Mouse (Mus musculus) NIH3T3 (cell line): ENCODE data around the gene Cnot4.
"Not testable (repeated sequence)": the region's sequence is repeated elsewhere in the genome, so short reads cannot be mapped to it uniquely, and the experiment has no call there.

Source experiments
- DNase-seq: peaks from one replicate; pipeline ENCODE4 v3.0.0-alpha.2; 2012; ENCODE audit warnings: low read depth

The Cnot4 gene

DNA sequence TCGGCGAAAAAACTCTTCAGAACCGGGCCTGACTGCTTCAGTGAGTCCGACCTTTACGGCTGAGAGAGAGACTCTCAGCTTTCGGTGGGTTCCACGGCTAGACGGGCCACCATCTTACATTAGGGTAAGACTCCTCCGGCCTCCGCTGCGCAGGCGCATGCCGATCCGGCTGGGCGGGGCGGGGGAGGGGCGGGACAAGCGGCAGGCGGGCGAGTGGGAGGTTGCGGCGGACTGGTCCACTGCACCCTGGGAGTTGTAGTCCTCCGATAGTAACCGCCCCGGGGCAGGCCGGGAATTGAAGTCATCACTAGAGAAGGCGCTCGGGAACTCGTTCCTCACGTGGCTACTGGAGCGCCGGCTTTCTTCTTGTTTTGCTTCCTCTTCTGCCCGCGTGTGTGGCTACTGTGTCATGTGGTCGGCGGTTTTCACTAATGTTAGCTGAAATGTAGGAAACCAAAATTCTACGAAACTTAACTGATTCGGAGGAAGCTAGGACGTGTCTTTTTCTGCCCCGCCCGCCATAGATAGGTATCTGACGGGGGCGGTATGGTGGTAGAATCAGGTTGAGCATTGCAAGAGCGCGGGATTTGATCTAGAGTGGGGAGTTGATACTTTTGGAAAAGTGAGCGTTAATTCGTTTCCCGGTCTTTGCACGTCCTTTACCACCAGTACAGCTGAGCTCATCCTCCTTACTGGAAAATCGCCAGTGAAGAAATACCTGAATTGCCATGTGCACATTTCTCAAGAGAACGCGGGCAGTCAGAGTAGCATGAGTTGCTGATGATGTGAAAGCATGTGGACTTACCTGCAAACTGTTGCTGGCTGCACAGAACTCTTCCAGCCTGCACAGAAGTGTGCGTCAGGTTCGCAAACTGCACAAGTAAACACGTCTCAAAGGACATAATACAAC, at the start of gene Cnot4:
Gene Cnot4, minus strand, starts transcription at position 146 of the 910 bp plus-strand sequence.
- peak; percentile 99 for DNase-seq

DNA sequence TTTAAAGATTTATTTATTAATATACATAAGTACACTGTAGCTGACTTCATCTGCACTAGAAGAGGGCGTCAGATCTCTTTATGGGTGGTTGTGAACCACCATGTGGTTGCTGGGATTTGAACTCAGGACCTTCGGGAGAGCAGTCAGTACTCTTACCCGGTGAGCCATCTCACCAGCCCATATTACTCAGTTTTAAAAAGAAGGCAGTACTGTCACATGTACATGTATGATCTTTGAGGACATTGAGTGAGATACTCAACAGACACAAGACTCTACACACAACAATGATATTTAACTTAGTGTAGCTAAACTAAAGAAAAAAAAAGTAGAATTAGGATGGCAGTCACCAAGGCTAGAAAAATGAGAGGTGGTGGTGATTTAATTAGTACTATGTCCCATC, 45.8 kb upstream of the Cnot4 start:
- not testable (repeated sequence) for DNase-seq

DNA sequence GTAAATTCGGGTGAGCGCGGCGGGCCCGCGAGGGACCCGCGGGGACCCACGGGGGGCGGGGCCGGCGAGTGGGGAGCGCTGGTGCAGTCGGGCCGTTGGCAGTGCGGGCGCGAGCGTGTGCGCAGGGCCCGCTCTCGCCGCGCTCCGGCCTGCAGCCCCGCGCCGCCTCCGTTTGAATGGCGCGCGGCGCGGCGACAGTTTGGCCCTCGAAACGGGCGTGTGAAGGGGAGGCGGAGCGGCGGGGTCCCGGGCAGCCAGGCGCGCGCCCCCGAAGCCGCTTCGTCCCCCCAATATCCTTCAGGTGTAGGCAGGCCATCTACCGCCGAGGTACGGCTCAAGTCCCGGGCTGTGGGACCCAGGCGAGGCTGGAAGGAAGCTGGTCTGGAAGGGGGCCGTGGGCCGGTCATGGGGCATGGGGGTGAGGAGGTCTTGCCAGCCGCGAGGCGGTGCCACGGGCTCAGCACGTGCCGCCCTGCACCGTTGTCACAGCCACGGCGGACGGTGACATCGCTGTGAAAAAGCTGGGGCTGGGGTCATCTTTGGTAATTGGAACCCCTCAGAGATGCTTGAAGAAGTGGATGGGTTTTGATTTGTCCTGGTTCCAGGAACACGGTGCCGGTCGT, 44.2 kb upstream of the Cnot4 start:
- DNase-seq, result peak; percentile 37

DNA sequence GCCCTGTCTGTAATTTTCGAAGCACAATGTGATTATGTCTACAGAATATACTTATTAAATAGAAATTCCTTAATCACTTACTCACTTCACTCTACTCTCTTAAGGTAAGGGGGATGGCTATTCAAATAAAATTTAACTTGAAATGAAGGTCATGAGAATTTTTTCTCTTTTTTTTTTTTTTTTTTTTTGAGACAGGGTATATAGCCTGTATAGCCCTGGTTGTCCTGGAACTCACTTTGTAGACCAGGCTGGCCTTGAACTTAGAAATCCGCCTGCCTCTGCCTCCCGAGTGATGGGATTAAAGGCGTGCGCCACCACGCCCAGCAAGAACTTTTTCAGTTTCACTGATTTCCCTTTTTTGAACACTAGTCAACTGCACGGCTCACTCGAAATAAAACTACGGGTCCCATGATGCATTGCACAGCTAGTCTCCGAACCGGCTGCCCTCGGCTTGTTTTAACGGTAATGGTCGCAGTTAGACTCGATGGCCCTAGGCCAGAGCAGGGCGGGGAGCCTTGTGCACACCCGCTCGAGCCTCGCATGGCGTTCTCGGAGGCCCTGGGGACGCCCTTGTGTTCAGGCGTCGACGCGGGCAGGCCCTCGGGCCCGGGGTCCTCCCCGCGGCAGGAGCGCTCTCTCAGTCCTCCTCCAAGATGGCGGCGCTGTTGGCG, 43.6 kb upstream of the Cnot4 start, which contains the start of gene Nup205:
Gene Nup205, plus strand, starts transcription at position 443 of the 671 bp plus-strand sequence.
- DNase-seq, result peak; percentile 91

DNA sequence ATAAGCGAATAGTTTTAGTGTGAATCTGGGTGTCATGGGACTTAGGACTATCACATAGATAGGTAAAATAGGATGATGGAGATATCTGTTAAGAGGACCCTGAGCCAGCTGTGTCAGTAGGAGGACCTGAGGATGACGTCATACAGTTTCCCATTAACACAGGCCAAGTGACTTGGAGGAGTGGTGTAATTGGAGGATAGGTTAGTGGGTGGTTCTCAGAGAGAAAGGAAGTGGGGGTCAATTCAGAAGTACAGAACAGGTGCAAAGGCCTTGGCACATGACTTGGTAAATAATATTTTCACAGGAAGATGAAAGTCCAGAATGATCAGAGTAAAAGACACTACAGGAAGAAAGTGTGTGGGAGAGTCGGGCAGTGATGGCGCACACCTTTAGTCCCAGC, 39.7 kb upstream of the Cnot4 start:
- DNase-seq, result no peak

DNA sequence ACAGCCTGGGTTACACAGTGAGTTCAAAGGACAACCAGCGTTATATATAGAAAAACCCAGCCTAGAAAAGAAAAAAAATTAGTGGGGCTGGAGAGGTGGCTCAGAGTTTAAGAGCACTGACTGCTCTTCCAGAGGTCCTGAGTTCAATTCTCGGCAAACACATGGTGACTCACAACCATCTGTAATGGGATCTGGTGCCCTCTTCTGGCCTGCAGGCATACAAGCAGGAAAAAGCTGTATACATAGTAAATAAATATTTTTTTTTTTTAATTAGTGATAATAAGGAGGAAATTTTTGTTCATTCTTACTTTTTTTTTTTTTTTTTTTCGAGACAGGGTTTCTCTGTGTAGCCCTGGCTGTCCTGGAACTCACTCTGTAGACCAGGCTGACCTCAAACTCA, 38.5 kb upstream of the Cnot4 start:
- DNase-seq, result not testable (repeated sequence)

DNA sequence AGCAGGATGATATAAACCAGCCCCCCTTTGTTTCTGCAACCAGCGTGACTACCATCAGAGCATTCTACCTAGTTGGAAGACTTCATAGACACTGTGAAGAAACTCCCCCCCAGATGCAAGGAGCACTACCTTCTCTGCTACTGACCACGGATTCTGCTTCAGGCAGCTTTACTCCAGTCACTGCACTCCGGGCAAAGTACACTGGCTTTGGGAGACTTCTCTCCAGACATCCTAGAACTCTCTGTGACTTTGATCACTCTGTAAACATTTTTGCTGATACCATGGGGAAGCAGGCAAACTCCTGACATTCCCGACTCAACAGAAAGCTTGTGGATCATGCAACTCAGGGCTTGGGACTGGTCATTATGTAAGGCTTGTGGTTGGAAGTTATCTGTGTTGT, 35.7 kb upstream of the Cnot4 start:
- no peak for DNase-seq

DNA sequence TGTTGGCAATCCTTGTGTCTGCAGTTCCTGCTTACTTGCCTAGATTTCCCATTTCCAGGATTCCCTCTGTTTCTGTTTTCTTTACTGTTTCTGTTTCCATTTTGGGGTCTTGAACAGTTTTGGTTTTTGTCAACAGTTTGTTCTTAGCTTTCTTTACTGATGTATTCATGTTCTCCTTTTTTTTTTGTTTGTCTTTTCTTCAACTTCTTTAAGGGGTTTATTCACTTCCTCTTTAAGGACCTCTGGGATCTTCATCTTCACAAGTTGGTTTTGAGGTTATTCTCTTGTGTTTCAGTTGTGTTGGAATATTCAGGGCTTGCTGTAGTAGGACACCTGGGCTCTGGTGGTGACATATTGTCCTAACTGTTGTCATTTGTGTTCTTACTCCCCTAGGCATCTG, 21.0 kb upstream of the Cnot4 start:
- DNase-seq, result no peak

DNA sequence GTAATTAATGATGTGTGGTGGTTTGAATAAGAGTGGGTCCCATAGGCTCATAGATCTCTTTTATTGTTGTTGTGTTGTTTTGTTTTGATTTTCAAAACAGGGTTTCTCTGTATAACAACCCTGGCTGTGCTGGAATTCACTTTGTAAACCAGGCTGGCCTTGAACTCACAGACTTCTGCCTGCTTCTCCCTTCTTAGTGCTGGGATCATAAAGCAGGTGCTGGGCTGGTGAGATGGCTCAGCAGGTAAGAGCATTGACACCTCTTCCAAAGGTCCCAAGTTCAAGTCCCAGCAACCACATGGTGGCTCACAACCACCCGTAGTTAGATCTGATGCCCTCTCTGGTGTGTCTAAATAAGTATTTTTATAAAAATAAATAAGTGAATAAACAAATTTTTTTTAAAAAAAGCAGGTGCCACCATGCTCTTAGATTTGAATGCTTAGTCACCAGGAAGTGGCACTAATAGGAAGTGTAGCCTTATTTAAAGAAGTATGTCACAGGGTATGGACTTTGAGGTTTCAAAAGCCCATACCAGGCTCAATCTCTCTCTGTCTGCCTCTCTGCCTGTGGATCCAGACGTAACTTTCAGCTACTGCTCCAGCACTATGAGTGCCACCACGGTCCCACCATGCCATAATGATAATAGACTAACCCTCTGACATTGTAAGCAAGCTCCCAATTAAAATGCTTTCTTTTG, 14.3 kb upstream of the Cnot4 start:
- DNase-seq, result no peak

DNA sequence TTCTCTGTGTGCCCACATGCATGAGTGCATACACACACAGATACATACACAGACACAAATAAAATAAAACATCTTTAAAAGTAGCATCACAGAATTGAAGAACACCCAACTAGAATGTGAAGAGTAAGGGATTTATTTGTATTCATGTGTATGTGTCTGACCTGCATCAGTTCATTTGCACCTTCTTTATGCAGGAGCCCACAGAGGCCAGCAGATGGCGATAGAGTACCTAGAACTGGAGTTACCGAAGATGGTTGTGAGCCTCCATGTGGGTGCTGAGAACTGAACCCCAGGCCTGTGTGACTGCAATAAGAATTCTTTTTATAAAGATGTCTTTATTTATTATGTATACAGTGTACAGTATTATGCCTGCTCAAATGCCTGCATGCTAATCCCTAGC, 12.0 kb upstream of the Cnot4 start:
- no peak for DNase-seq

DNA sequence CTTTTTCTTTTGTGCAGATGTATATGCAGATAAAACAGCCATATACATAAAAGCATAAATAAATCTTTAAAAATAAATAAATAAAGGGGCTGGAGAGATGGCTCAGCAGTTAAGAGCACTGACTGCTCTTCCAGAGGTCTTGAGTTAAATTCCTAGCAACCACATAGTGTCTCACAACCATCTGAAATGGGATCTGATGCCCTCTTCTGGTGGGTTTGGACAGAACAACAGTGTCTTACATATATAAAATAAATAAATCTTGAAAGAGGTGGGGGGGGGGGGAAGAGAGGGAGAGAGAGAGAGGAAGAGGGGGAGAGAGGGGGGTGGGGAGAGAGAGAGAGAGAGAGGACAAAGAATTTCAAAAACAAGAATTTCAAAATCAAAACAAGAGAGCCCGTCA, 6.8 kb upstream of the Cnot4 start:
- peak; percentile 24 for DNase-seq

DNA sequence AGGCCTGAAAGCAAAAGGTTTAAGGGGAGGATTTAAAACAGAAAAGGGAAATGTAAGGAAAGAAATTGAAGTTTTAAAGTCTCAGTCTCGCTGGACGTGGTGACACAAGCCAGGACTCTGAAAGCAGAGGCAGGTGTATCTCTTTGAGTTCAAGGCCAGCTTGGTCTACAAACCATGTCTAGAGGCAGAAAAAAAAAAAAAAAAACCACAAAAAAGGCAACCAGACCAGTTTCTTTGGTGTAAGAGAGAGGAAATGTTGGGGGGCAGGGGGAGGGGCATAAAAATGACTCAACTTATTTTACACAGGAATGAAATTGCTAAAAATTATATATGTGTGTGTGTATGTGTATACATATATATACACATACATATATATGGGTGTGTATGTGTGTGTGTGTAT, 1.3 kb upstream of the Cnot4 start:
- DNase-seq, result no peak

DNA sequence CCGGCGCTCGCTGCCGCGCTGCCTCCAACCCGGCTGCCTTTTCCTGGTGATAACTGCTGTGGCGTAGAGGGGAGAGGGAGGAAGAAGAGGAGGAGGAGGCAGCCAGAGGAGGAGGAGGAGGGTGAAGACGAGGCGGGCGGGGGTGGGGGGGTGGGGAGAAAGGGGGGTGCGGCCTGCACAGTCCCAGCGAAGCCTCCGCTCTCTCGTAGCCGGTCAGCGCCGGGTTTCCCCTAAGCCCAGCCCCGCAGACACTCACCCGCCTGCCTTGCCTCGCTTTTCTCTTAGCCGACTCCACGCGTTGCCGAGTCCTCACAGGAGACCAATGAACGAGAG, 312 bp downstream of the Cnot4 start:
- no peak for DNase-seq

DNA sequence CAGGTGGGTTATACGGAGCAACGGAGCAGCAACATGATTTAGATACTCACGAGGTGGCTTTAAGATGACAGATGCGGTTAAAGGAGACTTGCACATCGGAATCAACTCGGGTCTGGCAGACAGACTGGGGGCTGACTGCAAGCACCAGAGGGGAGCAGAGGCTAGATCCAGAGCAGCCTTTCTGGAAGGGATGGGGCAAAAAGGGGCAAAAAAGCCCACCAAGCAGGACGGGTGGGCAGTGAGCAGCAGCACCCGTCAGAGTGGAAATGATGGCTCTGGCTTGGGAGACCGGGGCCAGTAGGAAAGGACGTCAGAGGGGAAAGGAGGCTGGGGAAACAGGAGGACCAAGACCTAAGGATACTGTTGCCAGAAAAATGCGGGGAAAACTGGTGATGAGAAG, 718 bp downstream of the Cnot4 start:
- DNase-seq, result peak; percentile 48

DNA sequence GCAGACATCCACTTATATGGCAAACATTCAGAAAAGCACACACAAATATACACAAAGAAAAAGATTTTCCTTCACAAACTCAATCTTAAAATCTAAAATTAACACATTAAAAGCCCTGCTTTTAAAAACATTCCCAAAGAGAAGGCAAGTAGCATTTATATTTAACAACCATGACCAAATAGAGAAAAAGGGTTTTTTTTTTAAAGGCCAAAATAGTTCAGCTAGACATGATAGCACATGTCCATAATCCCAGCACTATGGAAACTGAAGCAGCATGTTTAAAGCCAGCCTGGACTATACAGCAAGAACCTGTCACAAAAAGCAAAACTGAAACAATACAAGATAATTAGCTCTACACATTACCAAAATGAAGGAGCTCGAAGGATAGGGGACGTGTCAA, 11.0 kb downstream of the Cnot4 start:
- DNase-seq, result no peak

DNA sequence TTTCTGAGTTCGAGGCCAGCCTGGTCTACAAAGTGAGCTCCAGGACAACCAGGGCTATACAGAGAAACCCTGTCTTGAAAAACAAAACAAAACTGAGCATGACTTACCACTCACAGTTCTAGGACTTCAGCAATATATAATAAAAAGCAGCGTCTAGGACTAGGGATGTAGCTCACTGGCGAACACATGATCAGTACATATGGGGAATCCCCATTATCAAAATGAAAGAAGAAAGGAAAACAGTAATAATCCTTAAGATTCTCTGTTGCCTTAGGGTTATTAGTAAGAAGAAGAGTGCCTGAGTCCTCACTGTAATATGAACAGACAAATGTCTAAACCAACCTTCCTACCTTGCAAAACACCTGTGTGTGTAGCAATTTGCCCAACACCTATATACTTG, 11.6 kb downstream of the Cnot4 start:
- DNase-seq, result no peak

DNA sequence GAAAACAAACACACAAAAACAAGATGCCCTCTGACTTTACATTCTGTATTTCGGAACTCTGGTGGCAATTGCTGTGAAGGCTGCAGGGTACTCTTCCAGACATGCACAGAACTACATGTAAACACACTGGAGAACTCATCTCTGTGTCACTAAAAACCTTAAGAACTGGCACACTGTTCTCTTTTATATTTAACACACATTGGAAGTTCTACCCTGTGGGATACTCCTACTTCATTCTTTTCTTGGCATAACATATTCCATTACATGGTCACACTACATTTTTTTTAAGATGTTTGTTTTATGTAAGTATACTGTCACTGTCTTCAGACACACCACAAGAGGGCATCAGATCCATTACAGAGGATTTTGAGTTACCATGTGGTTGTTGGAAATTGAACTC, 31.1 kb downstream of the Cnot4 start:
- DNase-seq, result no peak

DNA sequence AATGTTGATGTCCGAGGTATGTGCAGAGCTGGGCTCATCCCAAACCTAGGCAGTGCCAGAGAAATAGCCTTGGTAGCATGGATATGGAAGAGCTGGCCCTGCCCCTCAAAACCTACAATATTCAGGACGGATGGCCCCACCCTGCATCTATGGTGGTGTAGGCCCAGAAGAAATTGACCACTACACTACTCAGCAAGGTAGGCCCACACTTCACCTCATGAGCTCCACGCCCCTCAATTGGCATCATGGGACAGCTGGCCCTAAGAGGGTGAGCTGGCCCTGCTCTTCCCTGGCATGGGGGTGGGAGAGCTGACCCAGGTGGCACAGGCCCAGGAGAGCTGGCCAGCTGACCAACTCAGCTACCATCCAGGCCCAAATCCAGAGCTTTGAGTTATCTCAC, 48.6 kb downstream of the Cnot4 start:
- no peak for DNase-seq

DNA sequence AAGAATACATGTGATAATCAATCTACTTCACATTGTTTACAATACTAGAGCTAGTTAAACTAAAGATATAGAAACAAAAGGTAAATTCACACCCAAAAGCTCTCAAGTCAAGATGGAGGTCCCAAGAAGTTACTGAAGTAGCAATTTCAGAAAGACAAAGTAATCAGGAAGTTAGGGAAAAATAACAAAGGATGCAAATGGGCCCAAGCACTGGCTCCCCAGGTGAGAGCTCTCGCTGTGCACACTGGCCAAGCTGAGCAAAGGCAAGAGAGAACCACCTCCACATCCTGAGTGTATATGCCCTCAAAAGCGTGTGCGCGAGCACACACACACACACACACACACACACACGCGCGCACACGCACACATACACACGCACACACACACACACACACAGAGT, 58.4 kb downstream of the Cnot4 start:
- DNase-seq, result no peak

DNA sequence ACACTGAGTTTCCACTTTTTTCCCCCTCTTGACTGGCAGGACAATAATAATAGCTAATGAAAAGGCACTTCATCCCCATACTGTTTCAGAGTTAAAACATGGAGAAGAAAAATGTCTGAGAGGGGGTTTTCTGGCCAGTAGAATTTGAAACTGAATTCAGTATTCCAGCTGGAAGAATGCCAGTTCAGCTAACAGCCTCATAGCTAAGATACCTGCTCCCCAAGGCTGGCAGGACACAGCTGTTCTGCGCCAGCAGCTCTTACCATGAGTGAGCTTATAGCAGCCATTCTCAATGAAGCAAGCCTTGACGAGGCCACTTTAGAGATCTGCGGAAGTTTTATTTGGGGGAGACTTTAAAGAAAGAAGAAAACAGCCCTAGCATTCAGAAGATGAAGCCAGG, 62.3 kb downstream of the Cnot4 start:
- peak; percentile 70 for DNase-seq

DNA sequence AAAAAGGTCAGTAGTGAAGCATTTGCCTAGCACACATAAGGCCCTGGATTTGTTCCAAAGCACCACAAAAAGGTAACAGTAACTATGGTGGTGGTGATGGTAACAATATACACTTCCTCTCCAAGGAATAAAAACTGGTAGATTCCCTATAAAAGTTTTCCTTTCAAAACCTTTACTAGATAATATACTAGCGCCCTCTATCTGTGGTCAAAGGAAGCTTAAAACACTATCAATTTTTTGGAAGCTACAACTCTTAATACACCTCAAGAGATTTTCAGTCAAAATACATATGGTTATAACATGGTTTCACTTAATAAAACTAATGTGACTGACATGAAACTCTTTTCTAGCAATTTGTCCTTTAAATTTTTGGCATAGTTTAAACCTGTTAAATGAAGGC, 71.1 kb downstream of the Cnot4 start:
- DNase-seq, result peak; percentile 20

DNA sequence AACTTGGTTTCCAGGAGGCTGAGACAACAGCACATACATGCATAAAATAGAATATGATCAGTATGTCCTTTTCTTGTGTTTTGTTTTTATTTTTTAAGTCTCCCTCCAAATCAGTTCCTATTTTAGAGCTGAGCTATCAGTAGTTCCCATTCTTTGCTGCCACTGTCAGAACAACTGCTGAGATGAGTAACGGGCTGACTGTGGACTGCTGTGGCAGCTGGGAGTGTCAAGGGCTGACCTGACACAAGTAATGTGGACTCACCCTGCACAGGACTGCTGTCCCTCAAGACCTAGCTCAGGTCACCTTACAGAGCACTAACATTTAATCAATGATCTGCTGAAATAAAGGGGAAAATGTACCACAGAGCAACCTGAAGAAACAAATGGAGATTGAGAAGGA, 90.4 kb downstream of the Cnot4 start:
- DNase-seq, result no peak

DNA sequence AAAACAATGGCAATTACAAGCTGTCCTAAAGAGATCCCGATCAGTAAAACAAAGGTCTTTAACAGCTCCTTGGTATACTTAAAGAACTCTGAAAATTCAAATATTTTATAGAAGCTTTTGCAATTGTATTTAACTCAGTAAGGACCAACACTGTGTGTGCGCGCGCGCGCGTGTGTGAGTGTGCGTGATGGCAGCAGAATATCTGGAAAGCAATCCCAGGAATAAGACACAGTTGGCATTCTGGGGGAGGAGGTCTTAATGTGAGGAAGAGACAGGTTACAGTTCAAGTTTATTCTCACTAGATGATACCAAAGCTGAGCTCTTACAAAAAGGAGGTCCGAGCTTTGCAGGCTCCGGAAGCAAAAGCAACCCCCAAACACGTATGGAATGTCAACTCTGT, 100.2 kb downstream of the Cnot4 start:
- DNase-seq, result no peak
